Mouse (Mus musculus): ENCODE measurements around the gene Spi1. TPM values are rescaled to one million over a fixed set of nuclear protein-coding genes. Genes with fewer than 3 reads are reported as not detected.
A peak's percentile ranks its signal among the peaks of the same experiment; 100 is the strongest.

Spi1 gene
- total and polyA plus RNA-seq, 2 experiments: 3.7 to 16.5 TPM

- no peak for TF ChIP-seq CTCF (IDR thresholded peaks at IDR 0.05; ENCODE audit: low read depth, low read length)
- TF ChIP-seq POLR2A (IDR thresholded peaks at IDR 0.05; ENCODE audit: extremely low read depth, insufficient read depth, low read length): no peak
- H3K27me3 ChIP-seq (ENCODE audit: control insufficient read depth, insufficient read depth, low read length): no peaks in the 10 kb centered on the region
- H3K36me3 ChIP-seq (ENCODE audit: control insufficient read depth, insufficient read depth, low read length): no peaks in the 10 kb centered on the region
- DNase-seq (ENCODE audit: extremely low read depth, low read depth, low spot score): no peak
- H3K9ac ChIP-seq (ENCODE audit: low read depth, low read length): no peak overlapping the region
- no peaks in the 10 kb centered on the region for H3K79me2 ChIP-seq (ENCODE audit: control insufficient read depth, insufficient read depth, low read length)
- 76% methylated on average over 6 of the region's 6 CpGs for WGBS
- no peak overlapping the region for H3K27ac ChIP-seq (replicated peaks; ENCODE audit: insufficient read depth, low read depth, low read length)
- H3K4me1 ChIP-seq (ENCODE audit: control insufficient read depth, insufficient read depth, low read length): peaks cover 8% of the 10 kb centered on the region; the same call in 1 of the 2 replicates
- no peak overlapping the region for H3K4me3 ChIP-seq (ENCODE audit: insufficient read depth, low read depth, low read length)
These were observed 13.4 kb upstream of the Spi1 start for GRCm38 (mm10) chr2:91068872-91069165.

DNA sequence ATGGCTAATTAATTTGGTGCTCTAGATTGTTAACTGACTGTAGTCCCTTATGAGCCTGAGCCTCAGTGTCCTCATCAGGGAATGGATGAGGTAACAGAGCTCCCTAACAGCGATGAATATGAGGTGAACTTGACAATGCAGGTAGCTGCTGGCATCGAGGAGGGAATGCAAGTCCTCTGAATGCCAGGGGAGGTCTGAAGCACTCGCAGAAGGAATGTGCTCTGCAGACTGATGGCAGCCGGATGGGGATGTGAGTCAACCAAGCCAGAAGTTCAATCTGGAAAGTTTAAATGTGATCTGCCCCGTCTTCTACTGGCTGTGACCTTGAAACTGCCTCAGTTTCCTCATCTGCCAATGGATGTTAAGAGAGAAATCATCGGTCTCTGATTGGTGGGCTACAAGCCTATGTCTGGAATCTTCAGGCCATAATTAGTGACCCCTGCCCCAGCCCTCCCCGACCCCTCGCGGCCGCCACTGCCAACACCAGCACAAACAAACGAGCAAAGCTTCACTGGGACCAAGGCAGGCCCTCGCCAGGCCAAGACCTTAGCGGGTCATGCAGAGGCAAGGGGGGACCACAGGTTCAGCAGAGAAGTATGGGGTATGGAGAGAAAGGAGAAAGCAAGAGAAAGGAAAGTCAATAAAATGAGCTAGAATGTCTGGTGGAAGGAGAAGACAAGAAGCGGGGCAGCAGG, 12.7 kb upstream of the Spi1 start:
- Histone ChIP-seq H3K79me2 (ENCODE audit: control insufficient read depth, insufficient read depth, low read length) (no peaks in the 10 kb centered on the region), H3K4me1 (ENCODE audit: control insufficient read depth, insufficient read depth, low read length) (peaks cover 8% of the 10 kb centered on the region; the same call in 1 of the 2 replicates), H3K27ac (replicated peaks; ENCODE audit: insufficient read depth, low read depth, low read length) (peak overlapping the region; percentile 2), H3K9ac (ENCODE audit: low read depth, low read length) (peak overlapping the region; percentile 95), H3K27me3 (ENCODE audit: control insufficient read depth, insufficient read depth, low read length) (no peaks in the 10 kb centered on the region), H3K4me3 (ENCODE audit: insufficient read depth, low read depth, low read length) (peak overlapping the region; percentile 96), H3K36me3 (ENCODE audit: control insufficient read depth, insufficient read depth, low read length) (no peaks in the 10 kb centered on the region)
- DNase-seq (ENCODE audit: extremely low read depth, low read depth, low spot score): no peak
- WGBS: 13% methylated on average over 14 of the region's 14 CpGs
- no peak for TF ChIP-seq CTCF (IDR thresholded peaks at IDR 0.05; ENCODE audit: low read depth, low read length)

GRCm38 (mm10) chr2:91070076-91070800, 12.0 kb upstream of the Spi1 start, which contains the start of gene Slc39a13:
Slc39a13 (minus strand) TSS chr2:91070417.
- Histone ChIP-seq H3K36me3 (ENCODE audit: control insufficient read depth, insufficient read depth, low read length) (no peaks in the 10 kb centered on the region), H3K27ac (replicated peaks; ENCODE audit: insufficient read depth, low read depth, low read length) (peak within 1 kb of the TSS; percentile 52), H3K79me2 (ENCODE audit: control insufficient read depth, insufficient read depth, low read length) (no peaks in the 10 kb centered on the region), H3K9ac (ENCODE audit: low read depth, low read length) (peak within 1 kb of the TSS; percentile 95), H3K27me3 (ENCODE audit: control insufficient read depth, insufficient read depth, low read length) (no peaks in the 10 kb centered on the region), H3K4me1 (ENCODE audit: control insufficient read depth, insufficient read depth, low read length) (peaks cover 8% of the 10 kb centered on the region; the same call in 1 of the 2 replicates), H3K4me3 (ENCODE audit: insufficient read depth, low read depth, low read length) (peak within 1 kb of the TSS; percentile 96)
- DNase-seq (ENCODE audit: extremely low read depth, low read depth, low spot score): peak; percentile 62
- under 1% methylated on average over 64 of the region's 69 CpGs for WGBS
- TF ChIP-seq POLR2A (IDR thresholded peaks at IDR 0.05; ENCODE audit: extremely low read depth, insufficient read depth, low read length) (peak; percentile 9; the same call in 1 of the 2 replicates), CTCF (IDR thresholded peaks at IDR 0.05; ENCODE audit: low read depth, low read length) (peak; percentile 93)

GRCm38 (mm10) chr2:91071059-91071458, 11.1 kb upstream of the Spi1 start:
- Histone ChIP-seq H3K4me1 (ENCODE audit: control insufficient read depth, insufficient read depth, low read length) (peaks cover 8% of the 10 kb centered on the region; the same call in 1 of the 2 replicates), H3K79me2 (ENCODE audit: control insufficient read depth, insufficient read depth, low read length) (no peaks in the 10 kb centered on the region), H3K27me3 (ENCODE audit: control insufficient read depth, insufficient read depth, low read length) (no peaks in the 10 kb centered on the region), H3K4me3 (ENCODE audit: insufficient read depth, low read depth, low read length) (no peak overlapping the region), H3K36me3 (ENCODE audit: control insufficient read depth, insufficient read depth, low read length) (no peaks in the 10 kb centered on the region), H3K27ac (replicated peaks; ENCODE audit: insufficient read depth, low read depth, low read length) (no peak overlapping the region), H3K9ac (ENCODE audit: low read depth, low read length) (no peak overlapping the region)
- 83% methylated on average over 10 of the region's 10 CpGs for WGBS
- DNase-seq (ENCODE audit: extremely low read depth, low read depth, low spot score): no peak
- TF ChIP-seq CTCF (IDR thresholded peaks at IDR 0.05; ENCODE audit: low read depth, low read length) (no peak), POLR2A (IDR thresholded peaks at IDR 0.05; ENCODE audit: extremely low read depth, insufficient read depth, low read length) (no peak)

DNA sequence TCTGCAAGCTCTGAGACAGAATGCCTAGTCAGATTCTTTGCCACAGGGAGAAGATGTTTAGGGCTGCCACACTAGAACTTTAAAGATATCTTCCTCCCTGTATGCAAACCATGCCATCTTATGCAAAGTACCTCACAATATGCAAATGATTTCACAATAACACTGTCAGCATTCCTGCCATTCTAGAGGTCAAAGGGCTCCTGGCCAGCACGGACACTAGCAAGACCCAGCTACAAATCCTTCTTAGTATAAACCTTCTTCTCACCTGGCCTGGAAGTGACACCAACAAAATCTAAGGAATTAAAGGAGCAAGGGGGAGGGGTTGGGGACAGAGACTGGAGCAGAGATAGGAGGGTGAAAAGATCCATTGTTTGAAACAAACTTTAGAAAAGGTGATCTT, 10.1 kb upstream of the Spi1 start:
- Histone ChIP-seq H3K27ac (replicated peaks; ENCODE audit: insufficient read depth, low read depth, low read length) (no peak overlapping the region), H3K4me1 (ENCODE audit: control insufficient read depth, insufficient read depth, low read length) (peaks cover 8% of the 10 kb centered on the region; the same call in 1 of the 2 replicates), H3K79me2 (ENCODE audit: control insufficient read depth, insufficient read depth, low read length) (no peaks in the 10 kb centered on the region), H3K4me3 (ENCODE audit: insufficient read depth, low read depth, low read length) (no peak overlapping the region), H3K36me3 (ENCODE audit: control insufficient read depth, insufficient read depth, low read length) (no peaks in the 10 kb centered on the region), H3K9ac (ENCODE audit: low read depth, low read length) (no peak overlapping the region), H3K27me3 (ENCODE audit: control insufficient read depth, insufficient read depth, low read length) (no peaks in the 10 kb centered on the region)
- DNase-seq (ENCODE audit: extremely low read depth, low read depth, low spot score): peak; percentile 68
- TF ChIP-seq POLR2A (IDR thresholded peaks at IDR 0.05; ENCODE audit: extremely low read depth, insufficient read depth, low read length): no peak
- TF ChIP-seq CTCF (IDR thresholded peaks at IDR 0.05; ENCODE audit: low read depth, low read length): no peak
- 9% methylated on average over 1 of the region's 1 CpGs for WGBS

DNA sequence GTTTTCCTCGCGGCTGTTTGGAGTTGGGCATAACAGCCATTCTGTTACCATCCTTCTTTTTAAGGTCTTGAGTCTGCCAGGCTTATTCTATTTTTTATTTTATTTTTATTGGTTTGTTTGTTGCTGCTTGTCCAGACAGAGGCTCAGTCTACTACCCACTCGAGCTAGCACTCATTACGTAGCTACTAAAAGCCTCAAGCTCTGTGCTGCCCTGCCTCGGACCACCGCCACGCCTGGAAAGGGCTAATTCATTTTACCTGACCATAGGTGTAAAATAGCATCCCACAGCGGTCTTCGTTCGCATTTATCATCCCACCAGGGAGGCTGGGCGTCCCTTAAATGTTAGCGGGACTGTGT, 4.3 kb upstream of the Spi1 start:
- H3K27ac ChIP-seq (replicated peaks; ENCODE audit: insufficient read depth, low read depth, low read length): no peak overlapping the region

More for the DNA sequence above, 4.3 kb upstream of the Spi1 start:
- H3K36me3 ChIP-seq (ENCODE audit: control insufficient read depth, insufficient read depth, low read length): no peaks in the 10 kb centered on the region
- no peaks in the 10 kb centered on the region; the same call in 1 of the 2 replicates for H3K4me1 ChIP-seq (ENCODE audit: control insufficient read depth, insufficient read depth, low read length)
- DNase-seq (ENCODE audit: extremely low read depth, low read depth, low spot score): no peak
- no peak overlapping the region for H3K9ac ChIP-seq (ENCODE audit: low read depth, low read length)
- 50% methylated on average over 12 of the region's 12 CpGs for WGBS
- H3K4me3 ChIP-seq (ENCODE audit: insufficient read depth, low read depth, low read length): no peak overlapping the region
- H3K27me3 ChIP-seq (ENCODE audit: control insufficient read depth, insufficient read depth, low read length): peaks cover 2% of the 10 kb centered on the region; the same call in 1 of the 2 replicates
- TF ChIP-seq CTCF (IDR thresholded peaks at IDR 0.05; ENCODE audit: low read depth, low read length): no peak
- no peak for TF ChIP-seq POLR2A (IDR thresholded peaks at IDR 0.05; ENCODE audit: extremely low read depth, insufficient read depth, low read length)
- no peaks in the 10 kb centered on the region for H3K79me2 ChIP-seq (ENCODE audit: control insufficient read depth, insufficient read depth, low read length)

Data from liver, adult 2 months (tissue).